Mouse (Mus musculus) neural tube, embryonic 10.5 days (tissue): ENCODE results near the gene Asb10.

Experiments used
- DNase-seq: peaks from one replicate; pipeline ENCODE4 v3.0.0-alpha.2; 2017; ENCODE audit warnings: low spot score; ENCODE audit errors: extremely low spot score

Gene Asb10

GRCm38 (mm10) chr5:24536511-24536910, 4.3 kb downstream of the Asb10 start:
- DNase-seq: no peak

DNA sequence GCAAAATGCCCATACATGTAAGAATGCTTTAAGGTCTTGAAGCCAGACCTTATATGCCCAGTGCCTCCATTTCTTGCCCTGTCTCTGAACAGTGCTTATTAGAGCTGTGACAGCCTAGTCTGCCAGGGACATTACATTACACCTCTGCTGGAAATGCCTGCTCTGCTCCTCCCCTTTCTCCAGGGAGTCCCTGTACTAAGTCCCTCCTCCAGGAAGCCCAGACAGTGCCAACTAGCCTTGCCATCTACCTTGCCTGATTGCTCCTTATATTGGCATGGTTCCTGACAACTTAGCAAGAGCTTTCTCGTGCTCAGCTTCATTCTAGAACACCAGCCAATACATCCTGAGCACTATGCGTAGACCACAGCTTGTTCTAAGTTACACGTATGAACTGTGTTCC, 5.0 kb downstream of the Asb10 start:
- no peak for DNase-seq

GRCm38 (mm10) chr5:24534292-24534691, 6.5 kb downstream of the Asb10 start:
- DNase-seq: no peak

DNA sequence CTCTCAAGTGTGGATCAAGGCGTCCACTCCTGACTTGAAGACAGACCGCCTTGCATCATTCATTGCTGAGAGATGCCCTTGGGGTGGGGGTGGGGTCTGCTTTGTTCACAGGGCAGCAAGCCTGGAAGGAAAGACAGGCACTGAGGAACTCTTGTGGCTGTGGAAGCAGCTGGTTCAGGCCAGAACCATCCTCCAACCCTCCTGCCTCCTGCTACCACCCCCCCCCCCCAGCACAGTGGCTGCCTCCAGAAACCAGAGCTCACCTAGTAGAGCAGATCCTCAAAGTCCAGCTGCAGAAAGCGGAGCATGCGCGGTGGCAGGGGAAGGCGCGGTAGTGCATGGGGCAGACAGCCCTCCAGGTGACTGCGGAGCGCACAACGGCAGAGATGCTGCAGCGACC, 7.4 kb downstream of the Asb10 start:
- DNase-seq: no peak

GRCm38 (mm10) chr5:24530042-24530689, 10.6 kb downstream of the Asb10 start:
- DNase-seq: peak; percentile 94

- DNase-seq: peak; percentile 39
Measured at GRCm38 (mm10) chr5:24527780-24528179, 13.0 kb downstream of the Asb10 start.

DNA sequence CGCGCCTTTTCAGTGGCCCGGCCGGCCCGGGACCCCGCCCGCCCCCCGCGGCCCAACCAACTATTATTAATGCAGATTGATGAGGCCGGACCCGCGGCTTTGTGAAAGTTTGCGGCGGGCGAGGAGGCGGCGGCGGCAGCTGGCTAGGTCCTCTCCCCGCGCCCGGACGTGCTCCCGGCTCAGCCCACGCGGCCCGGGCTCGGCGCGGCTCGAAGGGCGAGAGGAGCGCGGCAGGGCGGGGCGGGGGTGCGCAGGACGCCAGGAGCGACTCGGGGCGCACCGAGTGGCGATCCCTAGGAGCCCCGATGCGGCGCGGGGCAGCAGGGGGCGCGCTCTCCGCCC, 13.9 kb downstream of the Asb10 start, which contains the start of gene Gbx1:
Gene Gbx1, minus strand, starts transcription at position 314 of the 342 bp plus-strand sequence.
- DNase-seq: peak; percentile 81

DNA sequence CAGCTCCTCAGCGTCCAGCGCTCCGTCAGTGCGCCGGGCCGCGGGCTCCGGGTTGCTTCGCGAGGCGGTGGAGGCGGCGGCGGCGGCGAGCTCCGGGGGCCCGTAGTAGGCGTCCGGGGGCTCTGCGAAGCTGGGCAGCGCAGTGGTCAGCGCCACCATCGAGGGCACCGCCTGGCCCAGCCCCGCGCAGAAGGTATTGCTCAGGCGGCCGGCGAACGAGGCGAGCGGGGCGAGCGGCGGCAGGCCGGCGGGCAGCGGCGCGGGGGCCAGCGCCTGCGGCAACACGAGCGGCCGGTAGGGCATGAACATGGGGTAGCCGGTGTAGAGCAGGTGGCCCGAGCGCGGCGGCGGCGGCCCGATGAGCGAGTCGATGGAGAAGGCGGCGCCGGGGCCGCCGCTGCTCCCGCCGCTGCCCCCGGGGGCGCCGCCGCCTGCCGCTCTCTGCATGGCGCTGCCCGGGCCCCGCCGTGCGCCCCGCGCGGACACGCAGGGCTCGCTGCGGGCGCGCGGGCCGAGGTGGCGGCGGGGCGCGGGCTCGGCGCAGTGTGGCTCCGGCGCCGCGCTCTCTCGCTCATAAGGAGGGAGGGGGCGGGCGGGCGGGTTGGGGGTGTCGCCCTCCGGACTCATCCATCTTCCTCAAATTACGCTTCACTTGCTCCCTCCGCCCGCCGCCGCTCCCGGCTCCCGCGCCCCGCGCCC, 14.4 kb downstream of the Asb10 start:
- DNase-seq: peak; percentile 57

DNA sequence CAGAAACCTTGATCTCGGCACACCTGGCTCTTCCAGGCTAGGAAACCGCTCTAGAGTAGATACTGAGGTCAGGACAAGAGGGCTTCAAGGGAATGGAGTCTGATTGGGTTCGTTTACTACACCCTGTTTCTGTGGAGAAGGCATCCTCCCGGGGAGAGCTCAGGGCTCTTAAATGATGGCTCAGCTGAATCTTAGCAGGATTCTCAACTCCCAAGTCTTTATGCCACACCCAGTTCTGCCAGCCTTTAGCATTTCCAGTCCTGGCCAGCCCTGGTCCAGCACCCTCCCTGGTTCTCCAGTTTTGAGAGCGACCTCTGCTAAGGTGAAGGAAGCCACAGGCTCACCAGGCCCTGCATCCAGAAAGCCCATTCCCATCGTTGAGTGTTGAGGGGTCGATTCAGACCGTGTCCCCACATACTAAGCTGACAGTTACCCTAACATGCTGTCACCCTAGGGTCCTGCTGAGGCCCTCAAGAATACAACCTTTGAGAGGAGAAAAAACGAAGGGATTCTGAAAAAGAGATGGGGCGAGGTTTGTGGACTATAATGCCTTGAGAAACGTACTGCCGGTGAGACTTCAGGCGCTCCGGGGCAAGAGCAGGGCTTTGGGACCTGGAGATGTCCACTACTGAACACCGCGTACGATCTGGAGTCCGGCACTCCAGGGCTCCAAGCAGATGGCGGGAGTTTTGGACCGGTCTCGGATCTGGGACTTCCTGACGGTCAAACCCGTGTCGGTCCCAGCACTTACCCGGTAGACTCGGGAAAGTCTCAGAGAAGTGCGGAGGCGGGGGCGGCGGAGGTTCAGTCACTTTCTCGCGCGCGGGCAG, 15.2 kb downstream of the Asb10 start:
- peak; percentile 66 for DNase-seq

DNA sequence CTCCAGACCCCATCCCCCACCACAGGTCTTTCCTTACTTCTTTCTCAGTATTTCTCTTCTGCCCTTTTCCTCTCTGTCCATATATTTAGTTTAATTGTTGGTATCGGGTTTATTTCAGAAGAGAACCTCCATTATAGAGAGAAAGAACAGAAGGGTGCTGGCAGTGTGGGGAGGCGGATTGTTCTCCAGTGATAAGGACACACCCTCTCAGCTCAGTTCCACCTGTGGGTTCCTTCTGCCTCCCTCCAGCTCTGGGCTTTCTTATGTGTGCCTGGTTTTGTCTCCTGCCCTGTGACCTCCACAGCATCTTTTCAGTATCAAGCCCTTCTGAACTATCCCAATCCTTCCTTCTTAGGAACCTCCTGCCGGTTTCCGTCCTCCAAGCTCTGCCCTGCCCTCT, 16.3 kb downstream of the Asb10 start:
- DNase-seq: no peak

DNA sequence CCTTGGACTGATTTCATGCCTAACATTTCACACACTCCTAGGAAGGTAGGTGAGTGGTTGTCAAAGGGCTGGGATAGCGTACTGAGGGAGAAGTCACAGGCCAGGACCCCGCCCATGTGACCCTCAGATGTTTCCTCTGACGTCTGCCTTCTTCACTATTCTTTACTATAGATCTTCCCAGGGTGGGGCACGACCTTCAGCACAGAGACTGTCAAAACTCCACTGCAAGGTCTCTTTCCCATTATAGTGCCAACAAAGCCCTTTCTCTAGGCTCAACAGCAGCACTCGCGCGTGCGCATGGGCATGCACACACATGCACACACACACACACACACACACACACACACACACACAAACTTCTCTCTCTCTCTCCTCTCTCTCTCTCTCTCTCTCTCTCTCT, 17.0 kb downstream of the Asb10 start:
- no peak for DNase-seq

DNA sequence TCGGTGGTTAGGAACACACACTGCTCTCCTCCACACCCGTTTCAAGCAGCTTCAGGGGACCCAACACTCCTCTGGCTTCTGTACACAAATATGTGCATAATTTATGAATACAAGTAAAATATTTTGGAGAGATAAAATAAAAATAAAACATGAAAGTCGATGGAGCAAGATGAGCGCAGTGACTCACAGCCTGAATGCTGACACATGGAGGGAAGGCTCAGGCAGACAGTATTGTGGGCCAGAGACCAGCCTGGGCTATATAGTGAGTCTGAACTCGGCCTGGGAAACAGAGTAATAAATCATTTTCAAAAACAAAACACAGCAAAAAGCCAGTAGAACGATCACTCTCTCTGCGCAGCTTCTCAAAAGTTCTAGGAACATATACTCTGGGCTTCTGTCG, 19.4 kb downstream of the Asb10 start:
- DNase-seq: no peak

DNA sequence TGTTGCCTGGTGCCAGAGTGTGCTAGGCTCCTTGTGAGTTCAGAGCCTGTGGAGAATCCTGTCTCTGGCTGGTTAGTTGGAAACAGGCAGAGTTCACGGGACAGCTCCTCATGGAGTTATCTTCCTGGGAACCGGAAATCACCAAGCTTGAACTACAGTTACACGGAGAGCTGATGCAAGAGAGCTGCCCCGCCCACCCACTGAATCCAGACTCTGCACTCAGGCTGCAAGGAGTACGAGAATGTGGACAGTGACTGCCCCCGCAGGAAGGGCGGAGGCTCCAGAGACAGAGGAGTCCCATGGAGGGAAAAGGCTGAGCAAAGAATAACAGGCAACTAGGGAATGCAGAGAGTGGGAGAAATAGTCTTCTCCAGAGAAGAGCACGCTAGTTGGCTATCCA, 28.5 kb downstream of the Asb10 start:
- DNase-seq: no peak

DNA sequence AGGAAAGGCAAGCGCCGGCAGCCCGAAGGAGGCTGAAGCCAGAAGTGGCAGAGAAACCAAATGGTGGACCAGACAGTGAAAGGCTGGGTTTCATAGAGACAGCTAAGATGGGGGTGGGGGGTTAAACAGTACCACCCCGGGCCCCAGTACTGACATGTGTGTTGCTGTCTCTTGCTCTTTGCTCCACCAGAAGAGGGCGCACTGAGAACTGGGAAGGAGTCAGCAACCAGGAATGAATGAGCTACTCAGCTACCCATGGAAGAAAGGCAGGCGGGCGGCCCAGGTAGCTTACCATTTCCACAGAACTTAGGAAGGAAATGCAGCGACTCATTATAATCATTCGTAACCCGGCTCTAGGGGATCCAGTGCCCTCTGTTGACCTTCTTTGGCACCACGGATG, 30.1 kb downstream of the Asb10 start:
- DNase-seq: no peak

GRCm38 (mm10) chr5:24508406-24508805, 32.4 kb downstream of the Asb10 start:
- no peak for DNase-seq

DNA sequence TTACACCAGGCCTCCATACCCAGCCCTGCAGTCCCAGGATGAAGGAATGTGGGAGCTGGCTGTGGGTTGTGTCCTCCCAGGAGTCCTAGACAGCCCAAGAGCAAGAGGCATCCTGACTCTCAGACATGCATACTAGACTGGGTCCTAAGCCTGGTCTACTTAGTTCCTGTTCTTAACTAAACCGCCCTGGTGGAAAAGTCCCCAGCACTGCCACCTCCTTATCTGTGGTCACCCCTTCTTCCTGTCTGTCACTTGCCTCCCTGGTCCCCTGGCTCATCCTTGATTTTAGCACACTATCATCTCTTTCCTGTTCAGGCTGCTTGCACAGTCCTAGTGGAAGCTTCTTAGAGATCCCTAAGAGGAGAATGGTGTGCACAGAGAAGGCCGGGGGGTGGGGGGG, 35.3 kb downstream of the Asb10 start:
- no peak for DNase-seq

DNA sequence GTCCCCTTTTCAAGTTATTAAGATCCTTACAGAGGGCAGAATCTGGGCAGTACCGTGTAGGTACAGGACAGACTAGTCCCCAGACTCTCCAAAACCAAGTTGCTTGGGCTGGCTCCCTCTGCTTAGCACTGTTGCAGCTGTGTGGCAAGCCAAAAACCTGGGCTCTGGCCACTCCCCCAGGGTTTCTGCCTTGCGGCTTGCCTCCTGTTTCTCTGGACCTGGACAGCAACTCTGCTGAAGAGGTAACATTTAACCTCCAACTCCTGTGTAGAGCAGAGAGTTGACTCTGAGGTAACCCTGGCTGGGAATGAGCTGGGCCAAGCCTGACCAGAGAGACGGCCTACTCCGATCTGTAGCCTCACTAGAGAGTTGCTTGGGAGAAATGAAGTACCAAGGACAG, 38.0 kb downstream of the Asb10 start:
- no peak for DNase-seq

GRCm38 (mm10) chr5:24500851-24501250, 39.9 kb downstream of the Asb10 start:
- no peak for DNase-seq

DNA sequence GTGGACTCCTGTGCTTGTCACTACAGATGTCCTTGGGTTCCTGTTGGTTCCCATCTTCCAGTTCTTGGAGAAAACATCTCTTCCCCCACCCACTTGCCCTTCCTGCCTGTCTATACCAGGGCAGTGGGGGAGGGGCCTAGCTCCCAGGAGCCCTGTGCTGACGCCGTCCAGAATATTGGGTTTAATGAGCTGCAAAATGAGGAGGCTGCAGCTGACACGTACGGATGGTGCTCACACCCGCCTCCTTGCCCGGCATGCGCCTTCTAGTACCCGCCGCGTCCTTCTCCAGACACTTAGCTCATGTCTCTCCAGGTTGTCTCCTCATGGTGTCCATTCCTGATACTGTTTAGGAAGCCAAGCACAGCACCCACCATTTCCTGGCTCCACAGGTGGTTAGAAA, 41.7 kb downstream of the Asb10 start:
- DNase-seq: no peak

GRCm38 (mm10) chr5:24497526-24497925, 43.3 kb downstream of the Asb10 start:
- DNase-seq: no peak

- DNase-seq: no peak
Measured at GRCm38 (mm10) chr5:24496756-24497155, 44.0 kb downstream of the Asb10 start.

GRCm38 (mm10) chr5:24495019-24495418, 45.8 kb downstream of the Asb10 start:
- no peak for DNase-seq
